Mouse (Mus musculus) small intestine, adult 2 months (tissue): Measurements from ENCODE around the gene Vrk3.

ENCODE experiments used
- CTCF ChIP-seq: fragments of 200-500 bp; IDR thresholded peaks from 2 replicates; pipeline ENCODE4 v1.5.1; 2012; ENCODE audit warnings: low read depth, mild to moderate bottlenecking, control low read depth, inconsistent platforms, low read length, moderate library complexity, mixed read lengths; ENCODE audit not compliant: insufficient replicate concordance, insufficient read length; ENCODE audit errors: extremely low read depth
- POLR2A ChIP-seq: fragments of 200-500 bp; IDR thresholded peaks from 2 replicates; pipeline ENCODE4 v1.6.1; 2012; ENCODE audit warnings: low read depth, mild to moderate bottlenecking, control low read depth, inconsistent platforms, low read length, moderate library complexity

DNA sequence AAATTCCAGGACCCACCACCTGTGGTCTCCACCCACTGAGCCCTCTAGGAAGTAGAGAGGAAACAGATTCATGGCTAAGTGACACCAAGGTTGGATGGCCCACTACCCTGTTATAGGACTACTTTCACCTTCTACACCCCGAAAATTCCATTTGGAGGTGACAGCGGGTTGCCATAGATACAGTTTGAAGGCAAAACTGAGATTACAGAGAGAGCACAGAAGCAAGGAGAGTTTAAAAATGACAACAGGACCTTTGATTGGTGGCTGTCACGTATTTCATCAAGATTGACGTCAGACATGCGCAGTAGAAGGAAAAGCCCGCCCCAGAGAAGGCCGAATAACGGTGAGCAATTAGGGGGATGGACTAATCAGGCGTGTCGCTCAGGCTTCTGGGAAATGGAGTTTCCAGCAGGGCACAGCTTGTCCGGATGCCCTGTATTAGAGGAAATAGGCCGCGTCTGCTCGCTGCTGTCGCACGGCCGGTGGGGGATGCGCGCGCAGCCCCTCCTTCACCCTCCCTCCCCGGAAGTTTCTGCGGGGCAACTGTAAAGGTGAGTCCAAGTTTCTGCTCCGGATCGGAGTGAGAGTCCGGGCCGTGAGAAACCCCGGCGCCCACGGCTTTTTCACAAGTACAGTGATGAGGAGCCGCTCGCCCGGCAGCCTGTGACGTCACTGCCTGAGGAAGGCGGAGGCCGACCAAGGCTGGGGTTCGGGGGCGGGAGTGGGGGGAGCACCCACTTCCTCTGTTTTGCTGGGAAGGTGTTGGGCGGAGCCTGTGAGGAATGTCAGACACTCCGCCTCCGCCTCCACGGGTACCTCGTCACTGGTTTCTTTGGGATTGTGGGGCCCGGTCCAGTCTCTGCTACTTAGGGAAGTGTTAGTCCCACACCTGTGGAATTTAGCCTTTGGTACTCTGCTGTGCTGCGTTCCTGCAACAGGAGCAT lies at the start of gene Vrk3:
- TF ChIP-seq CTCF (no peak), POLR2A (peak; percentile 61; the same call in 1 of the 2 replicates)
